Mouse (Mus musculus) bone marrow macrophage, adult 2 months (primary cell): ENCODE data around the gene Il9r.

ENCODE experiments used
- CTCF ChIP-seq: IDR thresholded peaks from 2 replicates; pipeline ENCODE4 v1.5.1; 2012; ENCODE audit warnings: low read depth, mild to moderate bottlenecking, low read length, moderate library complexity
- POLR2A ChIP-seq: IDR thresholded peaks from 2 replicates; pipeline ENCODE4 v1.6.1; 2012; ENCODE audit warnings: mild to moderate bottlenecking, low read depth, low read length, borderline replicate concordance

- TF ChIP-seq POLR2A (no peak), CTCF (no peak)
These were observed 41.3 kb upstream of the Il9r start for GRCm38 (mm10) chr11:32241391-32241790.
